Mouse (Mus musculus) small intestine, adult 2 months (tissue): ENCODE results near the gene Cdk5rap2.
A peak's percentile ranks its signal among the peaks of the same experiment; 100 is the strongest.

Experiments
- CTCF ChIP-seq: fragments of 200-500 bp; IDR thresholded peaks from 2 replicates; pipeline ENCODE4 v1.5.1; 2012; ENCODE audit warnings: low read depth, mild to moderate bottlenecking, control low read depth, inconsistent platforms, low read length, moderate library complexity, mixed read lengths; ENCODE audit not compliant: insufficient replicate concordance, insufficient read length; ENCODE audit errors: extremely low read depth
- POLR2A ChIP-seq: fragments of 200-500 bp; IDR thresholded peaks from 2 replicates; pipeline ENCODE4 v1.6.1; 2012; ENCODE audit warnings: low read depth, mild to moderate bottlenecking, control low read depth, inconsistent platforms, low read length, moderate library complexity

GRCm38 (mm10) chr4:70265248-70265647 lies 145.0 kb downstream of the Cdk5rap2 start:
- TF ChIP-seq POLR2A, result no peak
- peak; percentile 83; the same call in 1 of the 2 replicates for TF ChIP-seq CTCF
